Mouse (Mus musculus) heart, embryonic 13.5 days (tissue): ENCODE data around the gene 1700030K09Rik. TPM values are rescaled to one million over a fixed set of nuclear protein-coding genes. Genes with fewer than 3 reads are reported as not detected.

ENCODE experiments used
- ATAC-seq: fragments of 200-750 bp; cut with Nextera tagmentation; 2 replicates; pipeline ENCODE4 v1.8.0; 2017; ENCODE audit warnings: moderate TSS enrichment; ENCODE audit not compliant: insufficient number of reproducible peaks, low FRiP score, low TSS enrichment; ENCODE audit errors: extremely low read depth
- H3K27ac ChIP-seq: fragments of 300-500 bp; sonication (generic); replicated peaks from 2 replicates; pipeline ENCODE4 v1.5.1; 2015; ENCODE audit warnings: moderate library complexity, mild to moderate bottlenecking, inconsistent platforms
- H3K27me3 ChIP-seq: fragments of 300-500 bp; sonication (generic); replicated peaks from 2 replicates; pipeline ENCODE4 v1.6.1; 2015; ENCODE audit warnings: mild to moderate bottlenecking, inconsistent platforms
- H3K36me3 ChIP-seq: fragments of 300-500 bp; sonication (generic); 2 replicates; pipeline ENCODE4 v1.6.1; 2015; ENCODE audit warnings: mild to moderate bottlenecking, inconsistent platforms
- H3K4me1 ChIP-seq: fragments of 300-500 bp; sonication (generic); 2 replicates; pipeline ENCODE4 v1.6.1; 2015; ENCODE audit warnings: inconsistent platforms
- H3K4me2 ChIP-seq: fragments of 300-500 bp; sonication (generic); 2 replicates; pipeline ENCODE4 v1.6.1; 2015; ENCODE audit warnings: inconsistent platforms, mild to moderate bottlenecking, moderate library complexity
- H3K4me3 ChIP-seq: fragments of 300-500 bp; sonication (generic); 2 replicates; pipeline ENCODE4 v1.5.1; 2015; ENCODE audit warnings: moderate library complexity, mild to moderate bottlenecking, inconsistent platforms
- H3K9ac ChIP-seq: fragments of 300-500 bp; sonication (generic); 2 replicates; pipeline ENCODE4 v1.6.1; 2015; ENCODE audit warnings: inconsistent platforms, mild to moderate bottlenecking, moderate library complexity
- H3K9me3 ChIP-seq: fragments of 300-500 bp; sonication (generic); 2 replicates; pipeline ENCODE4 v1.6.1; 2016; ENCODE audit warnings: inconsistent platforms
- WGBS: fragments of 180-500 bp; shearing (Covaris S2); methylation state at CpG from one replicate; pipeline ENCODE4 v1.1.7; 2015; ENCODE audit warnings: mixed read lengths; 5-methylcytosine and 5-hydroxymethylcytosine counted together
- polyA plus RNA-seq: library from polyadenylated mRNA; unstranded; fragments of >200 nt; fragmentation: Nextera tagmentation; extraction: Ambion mirVana; gene quantifications from 2 replicates; pipeline ENCODE4 v1.2.1, GENCODE M21; 2015

Gene 1700030K09Rik
- polyA plus RNA-seq: 8.8 and 9.4 TPM in 2 replicates

GRCm38 (mm10) chr8:72443338-72443993, at the start of gene 1700030K09Rik, which contains the start of gene Calr3:
TSS of gene 1700030K09Rik (plus strand) at chr8:72443880.
TSS of gene Calr3 (minus strand) at chr8:72443870.
- H3K4me1 ChIP-seq: peaks cover 10% of the 10 kb centered on the region
- peaks cover 16% of the 10 kb centered on the region for H3K36me3 ChIP-seq
- peak within 1 kb of the TSS; percentile 54; the same call in 1 of the 2 replicates for H3K27ac ChIP-seq
- H3K4me2 ChIP-seq: peak within 1 kb of the TSS; percentile 71
- H3K9me3 ChIP-seq: no peaks in the 10 kb centered on the region
- peak within 1 kb of the TSS; percentile 88 for H3K9ac ChIP-seq
- peak within 1 kb of the TSS; percentile 57 for H3K4me3 ChIP-seq
- peak; percentile 98 for ATAC-seq
- H3K27me3 ChIP-seq: no peaks in the 10 kb centered on the region
- 5% methylated on average over 34 of the region's 34 CpGs for WGBS

DNA sequence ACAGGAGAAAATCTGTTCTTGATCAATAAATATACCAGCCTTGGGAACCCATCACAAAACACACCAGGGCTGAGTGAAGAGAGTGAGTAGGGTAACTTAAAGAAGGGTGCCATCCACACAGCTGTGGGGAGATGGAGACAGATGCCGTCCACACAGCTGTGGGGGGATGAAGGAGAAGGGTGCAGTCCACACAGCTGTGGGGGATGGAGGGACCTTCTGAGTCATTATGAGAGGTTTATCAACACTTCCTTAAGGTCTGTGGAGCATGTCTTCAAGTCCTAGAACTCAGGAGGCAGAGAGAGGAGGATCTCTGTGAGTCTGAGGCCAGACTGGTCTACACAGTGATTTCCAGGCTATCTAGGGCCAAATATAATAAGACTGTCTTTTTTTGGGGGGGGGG, 42.3 kb upstream of the 1700030K09Rik start:
- 59% methylated on average over 1 of the region's 1 CpGs for WGBS
- Histone ChIP-seq H3K9ac (0 out of 2 replicates have a peak overlapping the region, but pooled peaks have one; percentile 24), H3K4me3 (no peak overlapping the region), H3K27me3 (no peaks in the 10 kb centered on the region), H3K4me1 (peaks cover 27% of the 10 kb centered on the region), H3K4me2 (no peak overlapping the region), H3K27ac (no peak overlapping the region), H3K36me3 (peaks cover 36% of the 10 kb centered on the region), H3K9me3 (no peaks in the 10 kb centered on the region)
- ATAC-seq: no peak

GRCm38 (mm10) chr8:72402981-72403380, 40.7 kb upstream of the 1700030K09Rik start:
- no peak overlapping the region for H3K4me2 ChIP-seq
- no peaks in the 10 kb centered on the region for H3K27me3 ChIP-seq
- 89% methylated on average over 3 of the region's 3 CpGs for WGBS
- H3K27ac ChIP-seq: no peak overlapping the region
- no peaks in the 10 kb centered on the region for H3K9me3 ChIP-seq
- H3K9ac ChIP-seq: no peak overlapping the region
- no peak overlapping the region for H3K4me3 ChIP-seq
- peaks cover 27% of the 10 kb centered on the region for H3K4me1 ChIP-seq
- peaks cover 25% of the 10 kb centered on the region for H3K36me3 ChIP-seq
- ATAC-seq: no peak

- WGBS: 91% methylated on average over 1 of the region's 1 CpGs
- Histone ChIP-seq H3K4me2 (no peak overlapping the region), H3K4me1 (peaks cover 48% of the 10 kb centered on the region), H3K9me3 (no peaks in the 10 kb centered on the region), H3K4me3 (no peak overlapping the region), H3K27me3 (no peaks in the 10 kb centered on the region), H3K9ac (no peak overlapping the region), H3K36me3 (peaks cover 15% of the 10 kb centered on the region), H3K27ac (no peak overlapping the region)
- ATAC-seq: no peak
These were observed 35.8 kb upstream of the 1700030K09Rik start for GRCm38 (mm10) chr8:72407878-72408277.

GRCm38 (mm10) chr8:72409443-72409842, 34.2 kb upstream of the 1700030K09Rik start:
- Histone ChIP-seq H3K36me3 (peaks cover 15% of the 10 kb centered on the region), H3K27me3 (no peaks in the 10 kb centered on the region), H3K4me3 (no peak overlapping the region), H3K9me3 (no peaks in the 10 kb centered on the region), H3K4me1 (peaks cover 61% of the 10 kb centered on the region), H3K27ac (no peak overlapping the region), H3K9ac (no peak overlapping the region), H3K4me2 (no peak overlapping the region)
- ATAC-seq: no peak
- 75% methylated on average over 3 of the region's 3 CpGs for WGBS

DNA sequence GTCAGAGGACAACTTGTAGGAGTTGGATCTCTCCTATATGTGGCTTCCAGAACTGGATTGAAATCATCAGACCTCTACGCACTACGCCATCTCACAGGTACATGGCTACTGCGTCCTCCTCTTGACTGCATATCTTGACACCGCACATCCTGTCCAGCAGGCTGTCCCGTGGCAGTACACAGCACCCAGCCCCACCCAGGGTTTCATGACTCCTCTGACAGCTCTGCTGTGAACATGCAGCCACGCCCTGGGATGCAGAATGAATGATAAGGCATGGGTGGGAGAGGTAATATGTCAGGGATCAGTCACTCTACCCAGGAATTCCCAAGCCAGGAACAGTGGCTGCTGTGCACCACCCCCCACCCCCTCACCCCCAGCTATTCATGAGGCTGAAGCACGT, 29.8 kb upstream of the 1700030K09Rik start:
- peaks cover 98% of the 10 kb centered on the region for H3K4me1 ChIP-seq
- H3K9ac ChIP-seq: peak overlapping the region; percentile 24; the same call in 1 of the 2 replicates
- no peak for ATAC-seq
- H3K27me3 ChIP-seq: no peaks in the 10 kb centered on the region
- no peaks in the 10 kb centered on the region for H3K9me3 ChIP-seq
- no peak overlapping the region; the same call in 1 of the 2 replicates for H3K4me2 ChIP-seq
- 0 out of 2 replicates have a peak overlapping the region, but pooled peaks have one; percentile 17 for H3K27ac ChIP-seq
- H3K36me3 ChIP-seq: peaks cover 17% of the 10 kb centered on the region
- WGBS: 61% methylated on average over 7 of the region's 7 CpGs
- no peak overlapping the region for H3K4me3 ChIP-seq

DNA sequence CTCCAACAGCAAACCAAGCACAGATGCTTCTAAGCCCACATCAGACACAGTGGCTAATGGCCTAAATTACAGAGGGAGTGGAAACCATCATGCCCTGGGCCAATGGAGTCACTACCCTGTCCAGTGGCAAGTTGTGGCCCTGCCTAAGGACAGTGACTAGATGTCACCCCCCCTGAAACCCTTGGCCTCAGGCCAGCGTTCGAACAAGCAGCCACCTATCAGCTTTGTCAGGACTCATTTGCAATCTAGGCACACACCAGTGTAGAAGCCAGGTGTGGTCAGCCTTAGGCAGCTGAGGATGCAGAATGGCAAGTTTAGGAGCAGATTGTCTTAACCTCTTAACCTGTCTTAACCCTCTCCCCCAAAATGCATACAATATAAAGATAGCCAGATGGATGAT, 28.4 kb upstream of the 1700030K09Rik start:
- Histone ChIP-seq H3K27me3 (no peaks in the 10 kb centered on the region), H3K27ac (no peak overlapping the region; the same call in 1 of the 2 replicates), H3K4me2 (peak overlapping the region; percentile 24; the same call in 1 of the 2 replicates), H3K9ac (peak overlapping the region; percentile 65), H3K9me3 (no peaks in the 10 kb centered on the region), H3K4me3 (no peak overlapping the region), H3K36me3 (peaks cover 21% of the 10 kb centered on the region), H3K4me1 (peaks cover 99% of the 10 kb centered on the region)
- 48% methylated on average over 2 of the region's 2 CpGs for WGBS
- ATAC-seq: no peak

GRCm38 (mm10) chr8:72418073-72418472, 25.6 kb upstream of the 1700030K09Rik start:
- H3K4me2 ChIP-seq: peak overlapping the region; percentile 14; the same call in 1 of the 2 replicates
- no peaks in the 10 kb centered on the region for H3K9me3 ChIP-seq
- H3K27me3 ChIP-seq: no peaks in the 10 kb centered on the region
- peaks cover 11% of the 10 kb centered on the region for H3K36me3 ChIP-seq
- no peak overlapping the region for H3K9ac ChIP-seq
- no peak overlapping the region for H3K4me3 ChIP-seq
- peaks cover 80% of the 10 kb centered on the region for H3K4me1 ChIP-seq
- H3K27ac ChIP-seq: no peak overlapping the region
- 88% methylated on average over 4 of the region's 4 CpGs for WGBS
- no peak for ATAC-seq

GRCm38 (mm10) chr8:72420571-72421361, 22.9 kb upstream of the 1700030K09Rik start:
- peaks cover 53% of the 10 kb centered on the region for H3K4me1 ChIP-seq
- ATAC-seq: peak; percentile 27; the same call in 1 of the 2 replicates
- 1% methylated on average over 60 of the region's 73 CpGs for WGBS

GRCm38 (mm10) chr8:72421362-72422335, 22.0 kb upstream of the 1700030K09Rik start, which contains the start of gene Eps15l1:
TSS of gene Eps15l1 (minus strand) at chr8:72421460.
- Histone ChIP-seq H3K4me2 (peak within 1 kb of the TSS; percentile 85), H3K27me3 (no peaks in the 10 kb centered on the region), H3K4me3 (peak within 1 kb of the TSS; percentile 85), H3K9me3 (no peaks in the 10 kb centered on the region), H3K27ac (peak within 1 kb of the TSS; percentile 90), H3K36me3 (peaks cover 11% of the 10 kb centered on the region), H3K9ac (peak within 1 kb of the TSS; percentile 95), H3K4me1 (peaks cover 44% of the 10 kb centered on the region)
- 1% methylated on average over 48 of the region's 48 CpGs for WGBS
- peak; percentile 96 for ATAC-seq

More at GRCm38 (mm10) chr8:72420571-72421361, 22.9 kb upstream of the 1700030K09Rik start:
- Histone ChIP-seq H3K4me2 (peak overlapping the region; percentile 85), H3K27me3 (no peaks in the 10 kb centered on the region), H3K36me3 (peaks cover 11% of the 10 kb centered on the region), H3K9me3 (no peaks in the 10 kb centered on the region), H3K4me3 (peak overlapping the region; percentile 85), H3K9ac (peak overlapping the region; percentile 95), H3K27ac (peak overlapping the region; percentile 90)
